Mouse (Mus musculus) hindbrain, embryonic 11.5 days (tissue): ENCODE measurements around the gene Tbc1d24. TPM values are rescaled to one million over a fixed set of nuclear protein-coding genes. Genes with fewer than 3 reads are reported as not detected.

Experiments used
- ATAC-seq: fragments of 200-750 bp; cut with Nextera tagmentation; 2 replicates; pipeline ENCODE4 v1.8.0; 2017; ENCODE audit warnings: mild to moderate bottlenecking, moderate TSS enrichment, moderate library complexity; ENCODE audit not compliant: low FRiP score
- DNase-seq: peaks from one replicate; pipeline ENCODE4 v3.0.0-alpha.2; 2015; ENCODE audit warnings: low spot score
- H3K27ac ChIP-seq: fragments of 300-500 bp; sonication (generic); 2 replicates; pipeline ENCODE4 v1.5.1; 2014; ENCODE audit warnings: mild to moderate bottlenecking, low read depth, low read length
- H3K27me3 ChIP-seq: fragments of 300-500 bp; sonication (generic); 2 replicates; pipeline ENCODE4 v1.6.1; 2014; ENCODE audit warnings: mild to moderate bottlenecking, low read length, moderate library complexity, mixed read lengths; ENCODE audit not compliant: control insufficient read depth, insufficient read depth
- H3K36me3 ChIP-seq: fragments of 300-500 bp; sonication (generic); 2 replicates; pipeline ENCODE4 v1.6.1; 2014; ENCODE audit warnings: mild to moderate bottlenecking, low read length, moderate library complexity, mixed read lengths; ENCODE audit not compliant: control insufficient read depth, insufficient read depth
- H3K4me1 ChIP-seq: fragments of 300-500 bp; sonication (generic); replicated peaks from 2 replicates; pipeline ENCODE4 v1.6.1; 2014; ENCODE audit warnings: low read length, mixed read lengths; ENCODE audit not compliant: control insufficient read depth, insufficient read depth
- H3K4me2 ChIP-seq: fragments of 300-500 bp; sonication (generic); replicated peaks from 2 replicates; pipeline ENCODE4 v1.6.1; 2014; ENCODE audit warnings: mild to moderate bottlenecking, low read depth, low read length
- H3K4me3 ChIP-seq: fragments of 300-500 bp; sonication (generic); 2 replicates; pipeline ENCODE4 v1.5.1; 2014; ENCODE audit warnings: low read depth, low read length
- H3K9ac ChIP-seq: fragments of 300-500 bp; sonication (generic); 2 replicates; pipeline ENCODE4 v1.6.1; 2014; ENCODE audit warnings: low read depth, low read length
- H3K9me3 ChIP-seq: fragments of 300-500 bp; sonication (generic); 2 replicates; pipeline ENCODE4 v1.6.1; 2016; ENCODE audit warnings: low read length; ENCODE audit not compliant: control insufficient read depth
- WGBS: fragments of 180-500 bp; shearing (Covaris S2); extraction: QIAGEN DNeasy Blood & Tissue Kit; methylation state at CpG from one replicate; pipeline ENCODE4 v1.1.7; 2014; 5-methylcytosine and 5-hydroxymethylcytosine counted together
- polyA plus RNA-seq: library from polyadenylated mRNA; unstranded; fragments of >200 nt; fragmentation: Nextera tagmentation; extraction: Ambion mirVana; gene quantifications from 2 replicates; pipeline ENCODE4 v1.2.1, GENCODE M21; 2014

The Tbc1d24 gene
- polyA plus RNA-seq, 1 experiment from 2014 or later = 6.3 TPM

- Histone ChIP-seq H3K36me3 (no peaks in the 10 kb centered on the region), H3K27ac (peak overlapping the region; percentile 79; the same call in 1 of the 2 replicates), H3K4me2 (peak overlapping the region; percentile 94), H3K27me3 (peaks cover 19% of the 10 kb centered on the region), H3K9me3 (no peaks in the 10 kb centered on the region), H3K4me3 (peak overlapping the region; percentile 48), H3K9ac (peak overlapping the region; percentile 80; the same call in 1 of the 2 replicates), H3K4me1 (peaks cover 29% of the 10 kb centered on the region)
- 51% methylated on average over 34 of the region's 34 CpGs for WGBS
- ATAC-seq (no peak), DNase-seq (peak; percentile 25)
Measured at GRCm38 (mm10) chr17:24207768-24208640, 2.6 kb upstream of the Tbc1d24 start.

GRCm38 (mm10) chr17:24206451-24207351 lies 1.3 kb upstream of the Tbc1d24 start:
- Histone ChIP-seq H3K4me2 (peak overlapping the region; percentile 91), H3K27me3 (peaks cover 19% of the 10 kb centered on the region), H3K9me3 (no peaks in the 10 kb centered on the region), H3K36me3 (no peaks in the 10 kb centered on the region), H3K4me3 (peak overlapping the region; percentile 66), H3K27ac (no peak overlapping the region), H3K4me1 (peaks cover 29% of the 10 kb centered on the region), H3K9ac (peak overlapping the region; percentile 73)
- DNase-seq (peak; percentile 71), ATAC-seq (peak; percentile 28)
- 5% methylated on average over 59 of the region's 62 CpGs for WGBS

GRCm38 (mm10) chr17:24205908-24206361 lies 573 bp upstream of the Tbc1d24 start:
- peak overlapping the region; percentile 65 for H3K27ac ChIP-seq
- peaks cover 26% of the 10 kb centered on the region for H3K4me1 ChIP-seq
- ATAC-seq = peak; percentile 31
- no peaks in the 10 kb centered on the region for H3K36me3 ChIP-seq
- H3K4me2 ChIP-seq = peak overlapping the region; percentile 91
- no peaks in the 10 kb centered on the region for H3K9me3 ChIP-seq
- peaks cover 19% of the 10 kb centered on the region for H3K27me3 ChIP-seq
- H3K4me3 ChIP-seq = peak overlapping the region; percentile 66
- no peak for DNase-seq
- 6% methylated on average over 15 of the region's 15 CpGs for WGBS
- H3K9ac ChIP-seq = peak overlapping the region; percentile 73

GRCm38 (mm10) chr17:24204846-24205245 lies 516 bp downstream of the Tbc1d24 start:
- peaks cover 26% of the 10 kb centered on the region for H3K4me1 ChIP-seq
- DNase-seq (no peak), ATAC-seq (no peak)
- H3K36me3 ChIP-seq = no peaks in the 10 kb centered on the region
- H3K4me3 ChIP-seq = peak overlapping the region; percentile 66
- peaks cover 19% of the 10 kb centered on the region for H3K27me3 ChIP-seq
- WGBS = 14% methylated on average over 7 of the region's 7 CpGs
- H3K27ac ChIP-seq = no peak overlapping the region
- H3K9me3 ChIP-seq = no peaks in the 10 kb centered on the region
- H3K9ac ChIP-seq = peak overlapping the region; percentile 73
- H3K4me2 ChIP-seq = peak overlapping the region; percentile 91

- Histone ChIP-seq H3K27ac (no peak overlapping the region), H3K4me1 (peaks cover 18% of the 10 kb centered on the region), H3K9ac (no peak overlapping the region), H3K27me3 (peaks cover 19% of the 10 kb centered on the region), H3K36me3 (no peaks in the 10 kb centered on the region), H3K9me3 (no peaks in the 10 kb centered on the region), H3K4me3 (no peak overlapping the region), H3K4me2 (0 out of 2 replicates have a peak overlapping the region, but pooled peaks have one; percentile 91)
- ATAC-seq (no peak), DNase-seq (no peak)
- 77% methylated on average over 3 of the region's 3 CpGs for WGBS
Measured at GRCm38 (mm10) chr17:24203611-24204534, 1.5 kb downstream of the Tbc1d24 start.

- ATAC-seq = no peak
- 53% methylated on average over 4 of the region's 4 CpGs for WGBS
- no peak for DNase-seq
- H3K36me3 ChIP-seq = no peaks in the 10 kb centered on the region
- H3K4me3 ChIP-seq = no peak overlapping the region
- H3K27me3 ChIP-seq = peaks cover 16% of the 10 kb centered on the region
- no peaks in the 10 kb centered on the region for H3K9me3 ChIP-seq
- H3K4me1 ChIP-seq = peaks cover 13% of the 10 kb centered on the region
- 0 out of 2 replicates have a peak overlapping the region, but pooled peaks have one; percentile 4 for H3K27ac ChIP-seq
- H3K4me2 ChIP-seq = no peak overlapping the region
- H3K9ac ChIP-seq = no peak overlapping the region
Measured at GRCm38 (mm10) chr17:24203068-24203467, 2.3 kb downstream of the Tbc1d24 start.

- Histone ChIP-seq H3K4me2 (no peak overlapping the region), H3K9ac (no peak overlapping the region), H3K27ac (no peak overlapping the region), H3K4me1 (peaks cover 6% of the 10 kb centered on the region), H3K4me3 (no peak overlapping the region), H3K27me3 (peaks cover 2% of the 10 kb centered on the region; the same call in 1 of the 2 replicates), H3K9me3 (no peaks in the 10 kb centered on the region), H3K36me3 (no peaks in the 10 kb centered on the region)
- ATAC-seq = no peak
- 86% methylated on average over 4 of the region's 4 CpGs for WGBS
- DNase-seq = no peak
Measured at GRCm38 (mm10) chr17:24201092-24201491, 4.3 kb downstream of the Tbc1d24 start.

GRCm38 (mm10) chr17:24199741-24200140 lies 5.6 kb downstream of the Tbc1d24 start:
- DNase-seq (no peak), ATAC-seq (no peak)
- H3K36me3 ChIP-seq = no peaks in the 10 kb centered on the region
- no peak overlapping the region for H3K27ac ChIP-seq
- H3K4me1 ChIP-seq = 0 out of 2 replicates have a peak, but pooled peaks cover under 1% of the 10 kb centered on the region
- H3K4me2 ChIP-seq = no peak overlapping the region
- H3K9ac ChIP-seq = no peak overlapping the region
- 70% methylated on average over 4 of the region's 4 CpGs for WGBS
- H3K27me3 ChIP-seq = no peaks in the 10 kb centered on the region
- H3K9me3 ChIP-seq = no peaks in the 10 kb centered on the region
- no peak overlapping the region for H3K4me3 ChIP-seq
